In the genomic region with DNA sequence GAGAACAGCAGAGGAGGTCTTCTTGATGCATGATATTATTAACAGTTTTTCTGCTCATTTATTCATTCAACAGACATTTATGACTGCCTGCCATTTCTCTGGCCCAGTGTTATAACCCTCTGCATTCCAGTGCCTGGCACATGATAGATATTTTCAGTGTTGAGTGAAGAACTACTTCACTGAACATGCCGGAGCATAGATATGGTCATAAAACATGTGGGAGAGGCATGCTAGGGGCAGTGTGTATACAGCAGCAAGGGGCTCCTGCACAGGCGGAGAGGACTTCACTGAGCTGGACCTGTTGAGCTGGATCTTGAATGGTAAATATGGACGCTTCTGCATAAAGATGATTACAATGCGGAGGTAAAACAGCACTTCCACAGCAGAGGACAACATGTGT, we compare ENCODE assay signal across 24 mouse cellular contexts. TPM values are rescaled to one million over a fixed set of nuclear protein-coding genes. Genes with fewer than 3 reads are reported as not detected.
DNase-seq lines count a peak whose midpoint lies in the region; ATAC-seq and TF ChIP-seq lines count a peak whose summit lies in the region.
"Had no signal": no experiment of that assay in that cellular context is flagged by ENCODE, and none has a peak within 500 bp of the region (broad histone marks: within the 10 kb centered on the region; RNA-seq: fewer than 3 reads in every experiment).

No protein-coding gene starts in this region.

- TF ChIP-seq EP300 in heart, postnatal 0 days (IDR thresholded peaks at IDR 0.05; ENCODE audit: low read depth), result peak; percentile 89

- ATAC-seq in heart, embryonic 13.5 days (ENCODE audit: extremely low read depth, insufficient number of reproducible peaks, low FRiP score, low TSS enrichment), result no peak
- ATAC-seq in heart, embryonic 15.5 days (replicated peaks; ENCODE audit: insufficient number of reproducible peaks, insufficient read depth, low FRiP score, low read depth), result no peak
- peak; percentile 63 for ATAC-seq in heart, postnatal 0 days (ENCODE audit: insufficient read depth, low read depth)
- ATAC-seq: activated CD4-positive, CD25-positive, alpha-beta regulatory T cell, adult 4 months; CD4-positive, CD25-positive, alpha-beta regulatory T cell, adult 4 months; forebrain, embryonic 13.5 days; Patski had no signal

- no peaks in the 10 kb centered on the region for H3K9me3 ChIP-seq in heart, embryonic 13.5 days
- H3K9me3 ChIP-seq in heart, embryonic 15.5 days (replicated peaks), result no peaks in the 10 kb centered on the region
- H3K9me3 ChIP-seq in heart, postnatal 0 days (replicated peaks; ENCODE audit: control insufficient read depth, low read length), result no peaks in the 10 kb centered on the region
- no peaks in the 10 kb centered on the region for H3K9me3 ChIP-seq in heart, embryonic 10.5 days
- H3K9me3 ChIP-seq: embryonic facial prominence, embryonic 10.5 days; embryonic facial prominence, embryonic 12.5 days; forebrain, embryonic 13.5 days; G1E had no signal

- no peak for TF ChIP-seq CTCF in heart, postnatal 0 days (IDR thresholded peaks at IDR 0.05; ENCODE audit: low read depth)

- no peak overlapping the region for H3K4me3 ChIP-seq in heart, embryonic 13.5 days
- H3K4me3 ChIP-seq in heart, embryonic 15.5 days, result no peak overlapping the region
- peak overlapping the region; percentile 6 for H3K4me3 ChIP-seq in heart, postnatal 0 days (ENCODE audit: low read depth, low read length)
- H3K4me3 ChIP-seq in heart, embryonic 10.5 days, result no peak overlapping the region
- H3K4me3 ChIP-seq: embryonic facial prominence, embryonic 10.5 days; embryonic facial prominence, embryonic 12.5 days; forebrain, embryonic 13.5 days had no signal

- intact Hi-C loops in heart, postnatal 14 days (cut with DNase I), result loop anchor here (5.0 kb wide), 1 partner anchor 33 kb away; no protein-coding TSS in a partner anchor
- intact Hi-C loops in heart, postnatal 25 days (cut with DNase I), result loop anchor here (5.0 to 10.0 kb wide), 2 partner anchors 33 to 506 kb away; no protein-coding TSS in a partner anchor

- peaks cover 70% of the 10 kb centered on the region for H3K4me1 ChIP-seq in heart, embryonic 13.5 days
- peaks cover 51% of the 10 kb centered on the region for H3K4me1 ChIP-seq in heart, embryonic 15.5 days (replicated peaks)
- H3K4me1 ChIP-seq in heart, postnatal 0 days (ENCODE audit: control insufficient read depth, insufficient read depth), result peaks cover 47% of the 10 kb centered on the region
- peaks cover 34% of the 10 kb centered on the region for H3K4me1 ChIP-seq in heart, embryonic 10.5 days

- 63% methylated on average over 4 of the region's 4 CpGs for WGBS in heart, embryonic 13.5 days
- 60% methylated on average over 4 of the region's 4 CpGs for WGBS in heart, embryonic 15.5 days
- WGBS in heart, postnatal 0 days, result 38% methylated on average over 4 of the region's 4 CpGs
- WGBS in heart, embryonic 10.5 days, result 81% methylated on average over 4 of the region's 4 CpGs

- H3K27me3 ChIP-seq in heart, embryonic 13.5 days (replicated peaks), result no peaks in the 10 kb centered on the region
- H3K27me3 ChIP-seq in heart, embryonic 15.5 days, result no peaks in the 10 kb centered on the region
- H3K27me3 ChIP-seq in heart, postnatal 0 days (ENCODE audit: control insufficient read depth, insufficient read depth, low read length), result no peaks in the 10 kb centered on the region
- no peaks in the 10 kb centered on the region for H3K27me3 ChIP-seq in heart, embryonic 10.5 days (ENCODE audit: insufficient read depth, poor library complexity, severe bottlenecking)
- H3K27me3 ChIP-seq: embryonic facial prominence, embryonic 12.5 days; forebrain, embryonic 13.5 days; Patski had no signal

- peaks cover 48% of the 10 kb centered on the region for H3K36me3 ChIP-seq in heart, embryonic 13.5 days
- H3K36me3 ChIP-seq in heart, embryonic 15.5 days, result no peaks in the 10 kb centered on the region; the same call in 1 of the 2 replicates
- H3K36me3 ChIP-seq in heart, postnatal 0 days (replicated peaks; ENCODE audit: control insufficient read depth, insufficient read depth, low read length), result peaks cover 12% of the 10 kb centered on the region; the same call in 1 of the 2 replicates
- H3K36me3 ChIP-seq in heart, embryonic 10.5 days, result peaks cover 40% of the 10 kb centered on the region
- H3K36me3 ChIP-seq: G1E had no signal

- DNase-seq in heart, adult 11 months, result peak; percentile 85
- DNase-seq in heart, postnatal 14 days, result no peak
- DNase-seq in heart, postnatal 4 days, result no peak
- DNase-seq in heart, postnatal 25 days (ENCODE audit: low spot score), result no peak
- peak; percentile 77 for DNase-seq in heart, postnatal 0 days (ENCODE audit: low spot score)
- DNase-seq in heart, embryonic 10.5 days (ENCODE audit: low spot score), result no peak
- DNase-seq: adrenal gland, adult 8-10 months; adrenal gland, postnatal 14 days; adrenal gland, postnatal 36 days; B cell, adult 2 months; cerebellum, adult 11-12 months; cerebellum, adult 2 months; cerebellum, adult 9-10 months; cerebellum, postnatal 10 days; cerebellum, postnatal 25 days had no signal

- peak overlapping the region; percentile 58 for H3K27ac ChIP-seq in heart, embryonic 13.5 days (replicated peaks)
- peak overlapping the region; percentile 71 for H3K27ac ChIP-seq in heart, embryonic 15.5 days
- H3K27ac ChIP-seq in heart, postnatal 0 days (ENCODE audit: low read depth), result peak overlapping the region; percentile 75
- H3K27ac ChIP-seq in heart, embryonic 10.5 days, result no peak overlapping the region
- H3K27ac ChIP-seq: embryonic facial prominence, embryonic 10.5 days; embryonic facial prominence, embryonic 12.5 days; forebrain, embryonic 13.5 days had no signal

- H3K4me2 ChIP-seq in heart, embryonic 13.5 days, result peak overlapping the region; percentile 26
- H3K4me2 ChIP-seq in heart, embryonic 15.5 days, result peak overlapping the region; percentile 31
- H3K4me2 ChIP-seq in heart, postnatal 0 days (ENCODE audit: low read depth, low read length), result peak overlapping the region; percentile 38
- H3K4me2 ChIP-seq: embryonic facial prominence, embryonic 12.5 days; forebrain, embryonic 13.5 days had no signal

- no peak overlapping the region for H3K9ac ChIP-seq in heart, embryonic 13.5 days
- no peak overlapping the region for H3K9ac ChIP-seq in heart, embryonic 15.5 days
- H3K9ac ChIP-seq in heart, postnatal 0 days (replicated peaks; ENCODE audit: low read depth, low read length), result no peak overlapping the region
- H3K9ac ChIP-seq: embryonic facial prominence, embryonic 12.5 days; forebrain, embryonic 13.5 days had no signal

RNA-seq across cellular contexts. Expression of a gene that starts 6.4 kb away (rescaled TPM):
- 10 to 100 TPM; 53.4 to 54.8 TPM for total RNA-seq in heart, postnatal 14 days (2021)
- polyA plus RNA-seq in heart, embryonic 13.5 days (2015; fragmentation: Nextera tagmentation; extraction: Ambion mirVana), result 13.4 and 16.3 TPM in 2 replicates
- total RNA-seq in heart, postnatal 4 days (2021), result 10 to 100 TPM; 76.5 to 84.4 TPM
- polyA plus RNA-seq in heart, embryonic 15.5 days (2015; fragmentation: Nextera tagmentation; extraction: Ambion mirVana), result 15.3 and 17.6 TPM in 2 replicates
- total RNA-seq in heart, postnatal 25 days (2021), result 10 to 100 TPM; 57.1 to 57.9 TPM
- 50.4 and 53.8 TPM in 2 replicates for total RNA-seq in heart, postnatal 0 days (2014; rRNA removed; ENCODE audit: low replicate concordance)
- 12.5 and 12.7 TPM in 2 replicates for polyA plus RNA-seq in heart, postnatal 0 days (2015; fragmentation: Nextera tagmentation; extraction: Ambion mirVana)
- 11.1 and 17.0 TPM in 2 replicates for polyA plus RNA-seq in heart, embryonic 10.5 days (2016; fragmentation: Nextera tagmentation; extraction: Ambion mirVana)
- polyA plus RNA-seq: CD4-positive, CD25-positive, alpha-beta regulatory T cell, adult 4 months; G1E had no signal

RNA-seq across cellular contexts. Expression of a gene that starts 57.2 kb away (rescaled TPM):
- 10 to 100 TPM; 38.4 to 38.5 TPM for total RNA-seq in heart, postnatal 14 days (2021)
- 24.3 and 25.4 TPM in 2 replicates for polyA plus RNA-seq in heart, embryonic 13.5 days (2015; fragmentation: Nextera tagmentation; extraction: Ambion mirVana)
- total RNA-seq in heart, postnatal 4 days (2021), result 10 to 100 TPM; 26.4 to 26.8 TPM
- polyA plus RNA-seq in heart, embryonic 15.5 days (2015; fragmentation: Nextera tagmentation; extraction: Ambion mirVana), result 24.0 and 26.6 TPM in 2 replicates
- 10 to 100 TPM; 37.4 to 39.8 TPM for total RNA-seq in heart, postnatal 25 days (2021)
- total RNA-seq in heart, postnatal 0 days (2014; rRNA removed; ENCODE audit: low replicate concordance), result 22.6 and 103 TPM in 2 replicates
- 43.5 and 45.7 TPM in 2 replicates for polyA plus RNA-seq in heart, postnatal 0 days (2015; fragmentation: Nextera tagmentation; extraction: Ambion mirVana)
- polyA plus RNA-seq in heart, embryonic 10.5 days (2016; fragmentation: Nextera tagmentation; extraction: Ambion mirVana), result 30.1 and 33.8 TPM in 2 replicates

Comparison
In these comparisons a context has a peak if more than half of its experiments do, and no peak if none do; other contexts are left out.
1. DNase-seq: peak in heart, adult 11 months (single experiment) and heart, postnatal 0 days (single experiment); none in heart, postnatal 14 days (0 of 2), heart, postnatal 4 days (single experiment), heart, postnatal 25 days (single experiment) and heart, embryonic 10.5 days (single experiment).
2. Peak in every context shown above with its lines, with median percentiles within 50 percentile points of each other: H3K4me2 ChIP-seq.